Mouse (Mus musculus) spleen, postnatal 4 days (tissue): ENCODE measurements around the gene Nudt19.
"Not testable (repeated sequence)": the region's sequence is repeated elsewhere in the genome, so short reads cannot be mapped to it uniquely, and the experiment has no call there.

Experiments used
- DNase-seq, 2 experiments: peaks; one replicate each; pipeline ENCODE4 v3.0.0; 2022; ENCODE audit warnings: low spot score in 2 of 2

Nudt19 gene

GRCm38 (mm10) chr7:35556205-35556603, at the start of gene Nudt19:
Gene Nudt19, minus strand, starts transcription at chr7:35556304.
- no peak for DNase-seq

GRCm38 (mm10) chr7:35602766-35603165, 46.7 kb upstream of the Nudt19 start:
- no peak for DNase-seq

- DNase-seq = no peak
These were observed 45.0 kb upstream of the Nudt19 start for GRCm38 (mm10) chr7:35601106-35601505.

DNA sequence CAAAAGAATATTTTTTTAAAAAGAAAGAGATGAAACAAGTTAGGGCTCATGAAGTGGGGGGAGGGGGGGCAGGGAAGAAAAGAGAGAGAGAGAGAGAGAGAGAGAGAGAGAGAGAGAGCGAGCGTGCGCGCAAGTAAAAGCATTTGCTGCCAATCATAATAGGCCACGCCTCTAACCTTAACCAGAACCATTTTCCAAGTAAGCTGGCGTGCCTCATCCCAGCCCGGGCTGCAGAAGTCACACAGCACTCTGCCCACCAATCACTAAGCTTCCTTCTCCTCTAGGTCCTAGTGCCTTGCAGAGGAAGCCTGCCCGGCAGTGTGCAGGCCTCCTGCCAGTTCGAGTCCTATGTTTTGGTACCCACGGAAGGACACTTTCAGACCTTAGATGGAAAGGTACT, 43.9 kb upstream of the Nudt19 start:
- no peak for DNase-seq

GRCm38 (mm10) chr7:35599492-35599891, 43.4 kb upstream of the Nudt19 start:
- no peak for DNase-seq

DNA sequence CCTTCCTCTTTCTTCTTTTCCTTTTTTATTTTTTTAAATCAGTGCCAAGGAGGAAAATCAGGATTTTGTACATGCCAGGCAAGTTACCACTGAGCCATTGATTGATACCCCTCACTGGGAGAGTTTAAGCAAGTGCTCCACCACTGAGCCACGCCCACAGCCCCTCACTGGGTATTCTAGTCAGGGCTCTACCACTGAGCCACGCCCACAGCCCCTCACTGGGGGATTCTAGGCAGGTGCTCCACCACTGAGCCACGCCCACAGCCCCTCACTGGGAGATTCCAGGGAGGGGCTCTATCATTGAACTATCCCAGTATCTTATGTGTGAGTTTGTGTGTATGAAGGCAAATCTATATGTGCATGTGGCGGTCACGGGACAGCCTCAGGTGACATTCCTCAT, 38.2 kb upstream of the Nudt19 start:
- DNase-seq = no peak

DNA sequence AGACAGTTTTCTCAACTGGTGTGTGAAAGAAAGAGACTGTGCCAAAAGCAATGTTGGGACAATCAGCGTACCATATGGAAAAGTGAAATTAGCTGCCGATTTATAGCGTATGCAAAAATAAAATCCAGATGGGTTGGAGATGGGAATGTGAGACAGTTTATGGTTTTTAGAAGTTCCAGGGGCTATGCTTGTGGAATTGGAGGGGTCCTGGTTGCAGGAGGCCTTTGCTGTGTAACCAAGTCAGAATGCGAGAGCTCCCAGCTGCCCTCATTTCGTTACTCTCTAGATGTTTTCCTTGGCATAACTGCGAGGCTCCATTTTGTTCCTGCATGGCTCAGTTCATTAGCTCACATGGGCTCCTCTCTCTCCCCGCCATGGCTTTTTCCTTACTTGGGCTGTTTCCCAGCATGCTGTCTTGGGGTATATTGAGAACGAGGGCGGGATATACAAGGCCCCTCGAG, 34.7 kb upstream of the Nudt19 start:
- DNase-seq = no peak

GRCm38 (mm10) chr7:35589485-35589884, 33.4 kb upstream of the Nudt19 start:
- DNase-seq = no peak

DNA sequence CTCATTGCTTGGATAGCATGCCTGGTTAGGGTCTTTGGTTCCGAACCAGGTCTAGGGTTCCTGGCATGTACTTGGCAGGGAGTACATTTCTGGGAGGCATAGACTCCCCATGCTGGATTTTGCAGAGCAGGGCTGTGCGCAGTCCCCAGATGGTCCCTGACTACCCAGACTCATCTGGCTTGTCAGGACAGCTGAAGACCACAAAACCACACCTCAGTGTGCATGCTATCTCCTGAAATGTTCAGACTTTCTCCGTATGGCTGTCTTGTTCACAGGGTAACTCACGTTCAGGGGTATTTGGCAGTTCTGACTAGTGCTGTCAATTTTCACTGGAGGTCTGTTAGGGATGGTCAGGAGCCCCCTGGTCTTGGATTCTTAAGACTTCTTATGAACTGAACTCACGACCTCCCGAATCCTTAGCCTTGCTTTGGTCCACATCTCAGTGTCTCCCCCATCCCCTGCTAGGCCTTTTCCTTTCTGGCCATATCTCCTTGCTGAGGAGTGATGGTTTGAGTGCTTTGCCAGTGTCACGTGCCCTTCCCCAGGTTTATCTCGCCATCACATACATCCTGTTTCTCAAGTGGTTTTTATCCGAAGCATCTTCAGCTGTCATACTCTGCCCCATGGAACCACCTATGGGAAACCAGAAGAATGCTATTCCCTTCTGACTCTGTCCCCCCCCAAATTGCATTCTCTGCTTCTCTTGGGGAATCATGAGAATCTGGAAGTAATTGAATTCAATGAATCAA, 32.8 kb upstream of the Nudt19 start:
- DNase-seq = no peak

DNA sequence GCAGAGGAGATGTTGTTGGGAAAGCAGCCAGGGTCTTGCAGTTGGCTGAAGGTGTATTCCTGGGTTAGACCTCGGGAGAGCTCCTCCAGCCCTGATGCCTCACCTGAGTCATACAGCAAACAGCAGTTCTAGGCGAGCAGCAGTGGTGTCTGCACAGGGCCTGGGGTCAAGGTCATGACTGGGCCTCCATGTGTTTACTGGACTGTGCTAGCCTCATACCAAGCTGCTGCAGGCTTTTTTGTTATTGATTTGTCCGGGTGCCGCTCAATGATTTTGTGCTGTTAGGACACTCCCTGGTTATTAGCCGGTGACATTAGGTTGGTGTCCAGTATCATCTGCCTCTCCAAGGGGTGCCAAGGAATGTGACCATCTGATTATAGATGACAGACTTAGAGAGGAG, 31.6 kb upstream of the Nudt19 start:
- no peak for DNase-seq

- DNase-seq = peak in 1 of 2 experiments; percentile 72
These were observed 30.9 kb upstream of the Nudt19 start for GRCm38 (mm10) chr7:35586906-35587445.

DNA sequence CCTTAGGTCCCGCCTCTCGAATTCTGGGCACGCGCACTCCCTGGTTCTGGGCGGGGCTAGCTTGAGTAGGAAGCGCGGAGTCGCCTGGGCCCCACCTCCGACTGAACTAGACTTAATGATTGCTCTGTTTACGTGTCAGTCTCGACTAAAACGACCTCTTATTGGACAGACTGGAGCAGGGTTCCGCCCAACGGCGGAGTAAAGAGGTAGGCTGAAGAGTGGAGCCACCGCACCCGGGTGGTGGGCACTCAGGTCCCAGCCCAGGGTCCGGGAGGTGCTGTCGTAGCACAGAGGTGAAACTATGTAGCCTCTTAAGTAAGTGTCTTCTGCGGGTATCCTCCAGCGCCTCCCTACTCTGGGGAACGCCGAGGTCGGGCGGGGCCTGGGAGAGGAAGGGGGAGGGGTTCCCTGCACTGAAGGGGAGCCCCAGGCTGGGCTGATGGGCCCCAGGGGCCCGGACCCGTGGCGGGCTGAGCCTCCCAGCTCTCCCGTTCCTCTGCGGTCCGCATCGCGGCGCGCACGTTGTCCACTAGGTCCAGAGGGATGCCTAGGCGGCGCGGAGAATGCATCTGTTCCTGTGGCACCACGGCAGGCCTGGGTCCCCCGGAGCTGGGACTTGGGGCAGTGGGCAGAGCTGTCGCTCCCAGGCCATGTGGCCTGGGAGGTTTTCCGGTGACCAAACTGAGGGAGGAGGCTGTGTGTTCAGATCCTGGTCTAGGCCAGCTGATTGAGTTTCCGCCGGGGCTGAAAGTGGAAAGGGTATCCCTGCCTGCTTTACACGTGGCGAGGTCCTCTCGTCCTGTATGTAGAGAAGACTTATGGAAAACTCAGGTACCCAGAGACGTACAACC, 30.2 kb upstream of the Nudt19 start, which contains the start of gene Ankrd27:
Gene Ankrd27, plus strand, starts transcription at position 190 of the 851 bp plus-strand sequence.
- DNase-seq = peak; percentile 93 to 94

DNA sequence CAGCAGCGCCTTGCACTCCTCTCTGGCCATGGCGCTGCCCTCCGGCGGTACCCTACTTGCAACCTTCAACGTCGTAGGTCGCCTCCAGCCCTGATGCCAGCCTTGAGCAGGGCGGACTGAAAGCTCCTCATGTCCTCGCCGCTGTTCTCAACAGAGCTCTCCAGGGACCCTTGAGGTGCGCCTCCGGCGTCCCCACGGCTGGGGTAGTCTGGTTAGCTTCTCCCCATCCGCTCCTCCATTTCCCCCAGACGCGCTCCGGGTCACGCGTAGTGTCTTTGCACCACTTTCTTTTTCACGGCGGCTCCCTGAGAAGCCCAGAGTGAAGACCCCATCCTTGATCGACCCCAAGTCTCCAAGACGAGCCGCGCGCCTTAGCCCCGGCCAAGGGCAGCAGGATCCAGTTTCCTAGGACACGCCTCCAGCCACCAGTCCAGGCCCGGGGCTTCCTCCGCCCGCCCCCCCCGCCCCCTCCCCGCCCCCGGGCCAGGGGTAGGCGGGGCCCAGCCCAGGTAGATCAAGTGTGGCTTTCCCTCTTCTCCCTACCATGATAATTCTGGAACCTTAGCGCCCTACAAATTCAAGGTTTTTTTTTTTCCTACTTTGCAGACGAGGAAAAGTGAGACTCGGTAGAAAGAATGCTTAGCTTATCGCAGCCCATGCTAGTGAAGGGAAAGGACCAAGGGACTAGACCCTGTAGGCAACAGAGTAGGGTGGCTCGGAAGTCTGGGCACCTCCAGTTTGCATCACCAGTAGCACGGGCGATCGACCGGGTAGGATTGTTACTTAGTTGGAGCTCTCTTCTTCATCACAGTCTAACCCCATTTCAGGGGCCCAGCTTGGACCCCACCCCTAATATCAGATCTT, 29.3 kb upstream of the Nudt19 start, which contains the start of gene Rgs9bp:
Gene Rgs9bp, minus strand, starts transcription at position 392 of the 864 bp plus-strand sequence.
- peak; percentile 27 to 74 for DNase-seq

DNA sequence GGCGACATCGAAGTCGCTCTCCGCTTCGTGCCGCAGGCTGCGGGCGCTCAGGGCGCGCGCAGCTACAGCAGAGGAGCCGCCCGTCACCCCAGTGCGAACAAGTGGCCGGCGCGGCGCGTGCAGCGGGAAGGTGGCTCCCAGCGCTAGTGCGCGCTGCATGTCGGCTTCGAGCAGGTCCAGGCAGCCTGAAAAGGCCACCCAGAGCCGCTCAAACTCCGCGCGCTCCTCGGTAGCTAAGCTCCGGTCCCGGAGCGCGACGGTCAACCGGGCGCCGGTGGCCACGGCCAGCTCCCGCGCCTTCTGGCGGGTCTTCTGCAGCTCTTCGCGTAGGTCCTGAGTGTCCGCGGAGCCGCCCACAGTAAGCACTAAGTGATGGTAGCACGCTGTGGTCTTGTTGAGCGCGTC, 28.7 kb upstream of the Nudt19 start:
- DNase-seq = peak; percentile 46 to 78

- peak; percentile 16 to 70 for DNase-seq
These were observed 28.1 kb upstream of the Nudt19 start for GRCm38 (mm10) chr7:35584068-35584785.

DNA sequence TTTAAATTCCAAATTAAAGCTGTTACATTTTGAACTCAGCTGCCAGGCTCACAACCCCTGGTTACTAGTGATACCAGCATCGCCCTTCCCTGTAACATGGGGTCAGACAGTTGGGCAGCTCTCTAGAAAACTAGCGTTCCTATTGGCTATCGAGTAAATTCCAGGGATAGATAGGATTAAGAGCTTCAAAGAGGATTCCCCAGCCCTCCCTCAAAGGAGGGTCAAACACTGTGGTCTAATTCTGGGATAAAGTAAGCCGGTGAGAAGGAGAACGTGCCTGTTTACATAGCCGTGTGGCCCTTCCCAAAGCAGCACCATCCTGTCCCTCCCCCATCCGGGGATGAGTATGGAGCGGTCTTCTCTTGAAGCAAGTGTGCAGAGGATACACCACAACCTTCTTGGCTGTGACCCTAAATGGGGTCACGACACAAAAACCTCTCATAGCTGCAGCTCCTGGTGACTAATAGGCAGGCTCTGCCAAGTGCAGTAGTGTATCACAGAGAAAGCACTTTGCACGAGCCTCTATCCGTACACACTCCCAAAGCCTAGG, 27.4 kb upstream of the Nudt19 start:
- no peak for DNase-seq

GRCm38 (mm10) chr7:35582719-35583118, 26.6 kb upstream of the Nudt19 start:
- DNase-seq = peak in 1 of 2 experiments; percentile 35

DNA sequence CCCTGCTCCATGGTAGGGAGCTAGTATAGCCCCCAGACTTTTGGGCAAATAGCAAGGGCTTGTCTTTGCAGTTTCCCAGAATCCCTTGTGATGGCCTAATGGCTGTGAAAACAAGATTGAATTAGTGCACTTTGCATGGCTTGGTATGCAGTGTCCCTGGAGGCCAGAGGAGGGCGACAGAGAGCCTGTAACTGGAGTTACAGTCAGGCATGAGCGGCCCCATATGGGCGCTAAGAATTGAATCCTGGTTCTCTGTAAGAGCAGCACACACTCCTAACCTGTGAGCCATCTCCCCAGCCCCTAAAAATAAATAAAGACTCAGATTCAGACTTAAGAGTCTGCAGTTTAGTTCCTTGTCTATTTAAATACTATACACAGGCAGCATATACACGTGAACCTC, 23.7 kb upstream of the Nudt19 start:
- peak; percentile 59 to 81 for DNase-seq

GRCm38 (mm10) chr7:35570883-35571282, 14.8 kb upstream of the Nudt19 start:
- not testable (repeated sequence) for DNase-seq

GRCm38 (mm10) chr7:35569724-35570123, 13.6 kb upstream of the Nudt19 start:
- DNase-seq = not testable (repeated sequence)
